Mouse (Mus musculus) megakaryocyte, adult 5-6 weeks (primary cell): ENCODE results near the gene Chrna5. TPM values are rescaled to one million over a fixed set of nuclear protein-coding genes. Genes with fewer than 3 reads are reported as not detected.

Experiments
- ATAC-seq: 2 replicates; pipeline ENCODE4 v1.8.0; 2016; ENCODE audit warnings: mild to moderate bottlenecking, inconsistent platforms; ENCODE audit not compliant: poor library complexity, severe bottlenecking
- total RNA-seq, 2 experiments: library from RNA; stranded (forward) in 1 of 2; stranded (reverse) in 1 of 2; fragments of 153-499, 151-499 nt in 1 of 2; fragments of 221-1000, 200-1000 nt in 1 of 2; gene quantifications; 2 replicates each; pipeline versions ENCODE4 v1.2.3 to v1.2.4; 2015 to 2017

The Chrna5 gene
- total RNA-seq, 2 experiments from 2014 or later = not detected

- ATAC-seq = no peak
Observed at GRCm38 (mm10) chr9:55016926-55017325, 36.2 kb downstream of the Chrna5 start.

- no peak for ATAC-seq
Observed at GRCm38 (mm10) chr9:55023326-55023725, 42.6 kb downstream of the Chrna5 start.

GRCm38 (mm10) chr9:55023902-55024583 is 43.4 kb downstream of the Chrna5 start:
- ATAC-seq = peak; percentile 89

DNA sequence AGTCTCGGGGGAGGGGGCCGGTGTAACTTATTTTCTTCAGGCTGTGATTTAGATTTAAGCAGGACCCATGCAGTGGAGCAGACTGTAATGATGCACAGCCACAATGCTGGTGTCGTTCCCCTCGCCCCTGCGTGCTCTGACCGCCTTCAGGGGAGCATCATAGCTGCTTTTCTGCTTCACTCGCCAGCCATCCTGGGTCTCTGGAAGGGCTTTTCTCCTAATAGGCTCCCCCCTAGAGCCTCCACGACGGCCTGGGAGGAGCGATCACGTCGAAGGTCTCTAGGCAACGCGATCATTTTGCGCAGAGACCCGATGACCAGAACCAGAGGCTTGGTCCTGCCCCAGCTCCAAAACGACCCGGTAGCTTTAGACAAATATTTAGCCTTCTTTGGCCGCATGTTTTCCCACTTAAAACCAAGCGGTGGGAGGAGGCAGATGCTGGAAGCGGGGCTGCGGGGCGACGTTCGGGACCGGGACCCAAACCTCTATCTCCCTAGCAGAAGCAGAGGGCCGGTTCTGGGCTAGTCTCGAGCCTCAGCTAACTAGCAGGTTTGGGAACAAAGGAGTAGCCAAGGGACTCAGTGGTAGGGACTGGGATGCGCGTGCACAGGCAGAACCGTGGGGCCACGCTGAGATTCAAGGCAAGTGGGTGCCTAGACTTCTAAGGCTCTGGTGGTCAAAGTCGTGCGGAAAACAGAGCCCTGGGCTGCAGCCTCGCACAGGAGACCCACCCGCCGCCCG is 45.0 kb downstream of the Chrna5 start:
- ATAC-seq = no peak

- no peak for ATAC-seq
Observed at GRCm38 (mm10) chr9:55026275-55026663, 45.6 kb downstream of the Chrna5 start, which contains the start of gene Chrna3. TSS of gene Chrna3 (minus strand) at chr9:55026562.

GRCm38 (mm10) chr9:55031435-55032167 is 50.9 kb downstream of the Chrna5 start:
- ATAC-seq = no peak

- no peak for ATAC-seq
Observed at GRCm38 (mm10) chr9:55038948-55039347, 58.3 kb downstream of the Chrna5 start.

DNA sequence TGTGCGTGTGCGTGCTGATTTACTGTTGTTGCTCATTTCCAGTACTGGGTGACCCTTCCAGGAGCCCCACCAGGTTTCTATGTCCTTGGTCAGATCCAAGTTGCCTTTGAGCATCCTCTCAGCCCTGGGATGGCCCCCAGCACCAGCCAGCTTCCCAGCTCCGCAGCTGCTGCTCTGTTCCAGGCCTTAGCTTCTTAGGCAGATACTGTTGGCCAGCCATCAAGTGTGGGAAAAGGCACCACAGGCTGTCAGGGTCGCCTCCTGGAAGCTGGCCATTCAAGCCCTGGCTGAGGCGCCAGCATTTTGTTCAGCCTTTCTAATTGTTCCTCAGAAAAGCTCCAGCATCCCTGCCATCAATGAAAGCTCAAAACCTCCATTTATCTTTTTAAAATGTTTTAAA is 59.3 kb downstream of the Chrna5 start:
- no peak for ATAC-seq

GRCm38 (mm10) chr9:55041389-55041788 is 60.7 kb downstream of the Chrna5 start:
- ATAC-seq = no peak

DNA sequence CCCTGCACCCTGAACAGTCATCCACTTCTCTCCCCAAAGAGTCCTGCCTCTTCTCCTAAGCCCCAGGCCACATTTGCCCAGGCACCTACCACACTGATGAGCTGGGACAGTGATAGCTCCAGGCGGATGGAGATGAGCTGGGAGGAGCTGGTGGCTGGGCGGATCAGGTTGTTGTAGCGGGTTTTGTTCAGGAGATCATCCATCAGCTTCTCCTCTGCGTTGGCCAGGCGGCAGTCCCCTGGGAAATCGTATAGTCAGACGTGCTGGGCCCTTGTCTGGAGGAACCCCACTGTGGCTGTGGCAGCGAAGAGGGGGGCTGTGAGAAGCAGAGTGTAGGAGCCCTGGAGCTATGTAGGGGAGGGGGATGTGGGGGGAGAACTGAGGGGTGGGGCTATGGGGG is 63.0 kb downstream of the Chrna5 start:
- ATAC-seq = no peak

- no peak for ATAC-seq
Observed at GRCm38 (mm10) chr9:55045001-55045400, 64.3 kb downstream of the Chrna5 start.

- ATAC-seq = no peak
Observed at GRCm38 (mm10) chr9:55046764-55047163, 66.1 kb downstream of the Chrna5 start.

GRCm38 (mm10) chr9:55048211-55048880 is 67.7 kb downstream of the Chrna5 start, which contains the start of gene Chrnb4:
TSS of gene Chrnb4 (minus strand) at chr9:55048779.
- ATAC-seq = no peak

DNA sequence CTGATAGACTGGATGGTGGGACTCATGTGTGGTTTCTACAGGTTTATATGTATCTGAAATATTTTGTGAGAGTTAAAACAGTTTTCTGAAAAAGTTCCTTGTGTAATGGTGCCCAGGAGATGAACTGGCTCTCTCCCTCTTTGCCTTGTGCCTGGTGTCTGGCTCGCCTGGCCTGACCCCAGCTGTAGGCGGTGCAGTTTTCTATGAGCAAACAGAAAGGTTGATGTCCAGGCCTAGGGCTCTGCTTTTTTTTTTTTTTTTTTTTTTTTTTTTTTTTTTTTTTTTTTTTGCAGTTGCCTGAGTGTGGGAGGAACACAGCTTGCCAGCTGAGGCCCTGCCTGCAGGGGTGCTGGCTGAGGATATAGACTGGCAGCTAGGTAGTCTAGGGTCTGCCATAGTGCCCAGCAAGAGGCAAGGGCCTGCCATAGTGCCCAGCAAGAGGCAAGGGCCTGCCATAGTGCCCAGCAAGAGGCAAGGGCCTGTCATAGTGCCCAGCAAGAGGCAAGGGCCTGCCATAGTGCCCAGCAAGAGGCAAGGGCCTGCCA is 74.8 kb downstream of the Chrna5 start:
- no peak for ATAC-seq

Other genes with a start within 250 kb of the Chrna5 start
- 58.3 and 68.3 TPM in 2 replicates for gene Wdr61, start 246.4 kb upstream of the Chrna5 start, total RNA-seq (2015)
- gene Wdr61, start 246.4 kb upstream of the Chrna5 start, total RNA-seq (2017) = 38.9 and 43.2 TPM in 2 replicates
- gene Crabp1, start 216.1 kb upstream of the Chrna5 start, total RNA-seq (2015) = not detected in 2 replicates
- not detected in 2 replicates for gene Crabp1, start 216.1 kb upstream of the Chrna5 start, total RNA-seq (2017)
- gene Ireb2, start 117.1 kb upstream of the Chrna5 start, total RNA-seq (2015) = 44.2 and 47.9 TPM in 2 replicates
- 37.6 and 41.2 TPM in 2 replicates for gene Ireb2, start 117.1 kb upstream of the Chrna5 start, total RNA-seq (2017)
- gene Hykk, start 63.6 kb upstream of the Chrna5 start, total RNA-seq (2015) = 0.07 and 0.09 TPM in 2 replicates
- 0.12 and 0.22 TPM in 2 replicates for gene Hykk, start 63.6 kb upstream of the Chrna5 start, total RNA-seq (2017)
- 291 and 300 TPM in 2 replicates for gene Psma4, start 30.1 kb upstream of the Chrna5 start, total RNA-seq (2015)
- 323 and 387 TPM in 2 replicates for gene Psma4, start 30.1 kb upstream of the Chrna5 start, total RNA-seq (2017)
- gene AY074887, start 29.9 kb upstream of the Chrna5 start, total RNA-seq (2015) = not detected in 2 replicates
- gene AY074887, start 29.9 kb upstream of the Chrna5 start, total RNA-seq (2017) = 0.65 TPM in 1 of 2 replicates, not detected in the other
- gene Chrna3, start 45.7 kb downstream of the Chrna5 start, total RNA-seq (2015) = not detected in 2 replicates
- not detected in 2 replicates for gene Chrna3, start 45.7 kb downstream of the Chrna5 start, total RNA-seq (2017)
- not detected in 2 replicates for gene Chrnb4, start 67.9 kb downstream of the Chrna5 start, total RNA-seq (2015)
- 0.04 TPM in 1 of 2 replicates, not detected in the other for gene Chrnb4, start 67.9 kb downstream of the Chrna5 start, total RNA-seq (2017)
- gene Ube2q2, start 168.0 kb downstream of the Chrna5 start, total RNA-seq (2015) = 31.9 and 33.6 TPM in 2 replicates
- gene Ube2q2, start 168.0 kb downstream of the Chrna5 start, total RNA-seq (2017) = 35.5 and 43.4 TPM in 2 replicates
- 42.4 and 44.7 TPM in 2 replicates for gene Fbxo22, start 228.0 kb downstream of the Chrna5 start, total RNA-seq (2015)
- gene Fbxo22, start 228.0 kb downstream of the Chrna5 start, total RNA-seq (2017) = 41.0 and 49.4 TPM in 2 replicates